Mouse (Mus musculus) limb, embryonic 14.5 days (tissue): Measurements from ENCODE around the gene Antxr1. TPM values are rescaled to one million over a fixed set of nuclear protein-coding genes. Genes with fewer than 3 reads are reported as not detected.

Source experiments
- ATAC-seq: fragments of 200-750 bp; cut with Nextera tagmentation; 2 replicates; pipeline ENCODE4 v1.8.0; 2017; ENCODE audit warnings: low read depth, moderate number of reproducible peaks, moderate TSS enrichment; ENCODE audit not compliant: low FRiP score
- DNase-seq: peaks from one replicate; pipeline ENCODE4 v3.0.0-alpha.2; 2015; ENCODE audit warnings: low spot score
- H3K27ac ChIP-seq: fragments of 300-500 bp; sonication (generic); replicated peaks from 2 replicates; pipeline ENCODE4 v1.5.1; 2014; ENCODE audit warnings: low read depth, mild to moderate bottlenecking, low read length, moderate library complexity, mixed read lengths
- H3K27me3 ChIP-seq: fragments of 300-500 bp; sonication (generic); 2 replicates; pipeline ENCODE4 v1.6.1; 2014; ENCODE audit warnings: low read length, mixed read lengths; ENCODE audit not compliant: control insufficient read depth, insufficient read depth
- H3K36me3 ChIP-seq: fragments of 300-500 bp; sonication (generic); 2 replicates; pipeline ENCODE4 v1.6.1; 2014; ENCODE audit warnings: mild to moderate bottlenecking, low read length, moderate library complexity, mixed read lengths; ENCODE audit not compliant: control insufficient read depth, insufficient read depth
- H3K4me1 ChIP-seq: fragments of 300-500 bp; sonication (generic); 2 replicates; pipeline ENCODE4 v1.6.1; 2014; ENCODE audit warnings: antibody characterized with exemption, low read length, mixed read lengths; ENCODE audit not compliant: control insufficient read depth, insufficient read depth
- H3K4me2 ChIP-seq: fragments of 300-500 bp; sonication (generic); replicated peaks from 2 replicates; pipeline ENCODE4 v1.6.1; 2014; ENCODE audit warnings: low read depth, mild to moderate bottlenecking, low read length, moderate library complexity; ENCODE audit not compliant: severe bottlenecking
- H3K4me3 ChIP-seq: fragments of 300-500 bp; sonication (generic); replicated peaks from 2 replicates; pipeline ENCODE4 v1.5.1; 2014; ENCODE audit warnings: low read length
- H3K9ac ChIP-seq: fragments of 300-500 bp; sonication (generic); 2 replicates; pipeline ENCODE4 v1.6.1; 2014; ENCODE audit warnings: mild to moderate bottlenecking, low read depth, low read length, moderate library complexity; ENCODE audit not compliant: severe bottlenecking
- H3K9me3 ChIP-seq: fragments of 300-500 bp; sonication (generic); 2 replicates; pipeline ENCODE4 v1.6.1; 2016; ENCODE audit warnings: low read length; ENCODE audit not compliant: control insufficient read depth
- POLR2A ChIP-seq: fragments of 200-500 bp; IDR thresholded peaks from 2 replicates; pipeline ENCODE4 v1.8.0; 2012; ENCODE audit warnings: inconsistent platforms, mild to moderate bottlenecking, moderate library complexity, borderline replicate concordance; ENCODE audit not compliant: insufficient read depth, insufficient read length; ENCODE audit errors: extremely low read depth
- WGBS: fragments of 180-500 bp; shearing (Covaris S2); extraction: QIAGEN DNeasy Blood & Tissue Kit; methylation state at CpG from one replicate; pipeline ENCODE4 v1.1.7; 2014; 5-methylcytosine and 5-hydroxymethylcytosine counted together
- polyA plus RNA-seq, 2 experiments: library from polyadenylated mRNA; depleted of rRNA in 1 of 2; stranded (reverse) in 1 of 2; unstranded in 1 of 2; fragments of >200 nt; fragmentation: Nextera tagmentation in 1 of 2; extraction: Ambion mirVana in 1 of 2; gene quantifications; 2 replicates each; pipeline versions ENCODE4 v1.2.1 to v1.2.3; 2012 to 2014

Gene Antxr1
- polyA plus RNA-seq, 2 experiments: 33.8 to 75.7 TPM

GRCm38 (mm10) chr6:87153231-87153580, 182.4 kb downstream of the Antxr1 start:
- no peaks in the 10 kb centered on the region for H3K27me3 ChIP-seq
- H3K9me3 ChIP-seq: no peaks in the 10 kb centered on the region
- H3K4me1 ChIP-seq: peaks cover 30% of the 10 kb centered on the region
- H3K9ac ChIP-seq: no peak overlapping the region
- no peak overlapping the region for H3K4me2 ChIP-seq
- WGBS: 81% methylated on average over 7 of the region's 7 CpGs
- H3K27ac ChIP-seq: no peak overlapping the region
- DNase-seq (no peak), ATAC-seq (no peak)
- H3K36me3 ChIP-seq: peaks cover 26% of the 10 kb centered on the region; the same call in 1 of the 2 replicates
- no peak for TF ChIP-seq POLR2A
- H3K4me3 ChIP-seq: no peak overlapping the region

DNA sequence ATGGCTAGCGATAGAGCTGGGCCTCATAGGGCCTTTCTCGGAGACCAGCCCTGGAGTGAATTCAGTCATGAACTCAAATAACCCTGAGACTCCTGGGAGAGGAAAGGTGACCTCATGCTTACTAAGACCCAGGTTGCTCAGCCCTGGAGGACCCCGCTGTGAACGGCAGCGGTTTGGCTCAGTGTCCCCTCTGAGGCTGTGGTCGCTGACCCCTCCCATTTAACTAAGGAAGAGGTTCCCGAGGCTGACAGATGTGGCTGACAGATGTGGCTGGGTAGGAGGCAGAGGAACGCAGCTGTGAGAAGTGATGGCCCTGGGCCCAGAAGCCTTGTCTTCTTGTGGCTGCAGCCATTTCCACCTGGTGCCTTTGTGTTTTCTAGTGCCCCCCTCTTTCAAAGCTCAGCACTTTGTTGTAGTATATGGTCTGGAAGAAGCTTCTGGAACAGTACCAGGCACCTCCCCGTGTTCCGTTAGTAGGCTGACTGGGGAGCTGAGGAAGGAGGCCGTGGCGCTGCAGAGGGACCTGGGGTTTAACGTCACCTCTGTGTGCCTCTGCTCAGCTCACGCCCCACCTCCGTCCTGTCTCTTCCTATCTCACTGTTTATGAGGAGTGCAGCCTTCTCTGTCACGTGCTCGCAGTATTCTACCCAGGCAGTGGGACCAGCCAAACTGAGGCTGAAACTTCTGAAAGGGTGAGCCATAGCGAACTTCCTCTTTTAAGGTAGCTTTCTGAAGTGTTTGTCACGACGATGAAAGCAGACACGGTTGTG, 183.0 kb downstream of the Antxr1 start:
- H3K4me1 ChIP-seq: peaks cover 30% of the 10 kb centered on the region
- H3K9ac ChIP-seq: no peak overlapping the region
- H3K4me3 ChIP-seq: no peak overlapping the region
- DNase-seq (peak; percentile 64), ATAC-seq (peak; percentile 42)
- no peak overlapping the region; the same call in 1 of the 2 replicates for H3K27ac ChIP-seq
- TF ChIP-seq POLR2A: no peak
- WGBS: 60% methylated on average over 20 of the region's 21 CpGs
- H3K27me3 ChIP-seq: no peaks in the 10 kb centered on the region
- no peak overlapping the region for H3K4me2 ChIP-seq
- H3K36me3 ChIP-seq: peaks cover 23% of the 10 kb centered on the region; the same call in 1 of the 2 replicates
- H3K9me3 ChIP-seq: no peaks in the 10 kb centered on the region

DNA sequence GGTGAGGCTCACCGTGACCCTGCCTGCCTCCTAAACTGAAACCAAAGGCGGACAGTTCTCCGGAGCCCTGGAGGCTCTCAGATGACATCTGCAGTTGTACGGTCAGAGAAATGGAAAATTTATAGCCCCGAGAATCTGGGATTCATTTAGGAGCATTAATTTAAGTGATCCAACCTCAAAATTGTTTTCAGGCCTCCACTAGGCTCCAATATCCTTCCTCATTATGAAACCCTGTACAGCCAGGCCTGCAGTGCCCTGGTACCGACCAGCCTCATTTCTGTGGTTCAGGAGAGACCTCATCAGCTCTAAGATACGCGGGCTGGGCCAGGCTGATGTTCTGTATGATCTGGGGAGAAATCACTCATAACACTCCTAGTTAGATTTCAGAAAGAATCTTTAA, 184.2 kb downstream of the Antxr1 start:
- no peak for DNase-seq
- Histone ChIP-seq H3K27me3 (no peaks in the 10 kb centered on the region), H3K4me1 (peaks cover 30% of the 10 kb centered on the region), H3K4me3 (no peak overlapping the region), H3K9ac (no peak overlapping the region), H3K36me3 (peaks cover 15% of the 10 kb centered on the region; the same call in 1 of the 2 replicates), H3K27ac (no peak overlapping the region), H3K4me2 (no peak overlapping the region), H3K9me3 (no peaks in the 10 kb centered on the region)
- TF ChIP-seq POLR2A: no peak
- ATAC-seq: no peak
- WGBS: 40% methylated on average over 8 of the region's 8 CpGs

DNA sequence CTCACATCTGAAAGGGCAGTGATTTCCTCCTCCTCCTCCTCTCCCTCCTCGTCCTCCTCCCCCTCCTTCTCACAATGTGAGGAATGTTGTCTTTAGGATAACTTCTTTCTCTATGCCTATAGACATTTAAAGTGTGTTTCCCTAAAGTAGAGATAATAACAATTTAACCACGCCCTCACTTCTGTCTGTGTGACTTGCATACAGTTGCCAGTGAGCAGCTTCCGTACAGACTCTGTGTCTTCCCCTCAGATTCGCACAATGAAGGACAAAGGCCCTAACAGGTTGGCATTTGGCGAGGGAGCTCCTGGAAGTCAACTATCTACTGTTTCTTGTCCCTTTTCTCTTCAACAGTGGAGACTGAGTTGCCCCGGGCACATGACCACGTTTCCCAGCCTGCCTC, 185.2 kb downstream of the Antxr1 start:
- H3K9me3 ChIP-seq: no peaks in the 10 kb centered on the region
- ATAC-seq (no peak), DNase-seq (no peak)
- peaks cover 30% of the 10 kb centered on the region for H3K4me1 ChIP-seq
- TF ChIP-seq POLR2A: no peak
- H3K4me2 ChIP-seq: no peak overlapping the region
- H3K27ac ChIP-seq: no peak overlapping the region
- H3K36me3 ChIP-seq: peaks cover 18% of the 10 kb centered on the region; the same call in 1 of the 2 replicates
- H3K9ac ChIP-seq: no peak overlapping the region
- no peaks in the 10 kb centered on the region for H3K27me3 ChIP-seq
- WGBS: 91% methylated on average over 7 of the region's 7 CpGs
- H3K4me3 ChIP-seq: no peak overlapping the region

DNA sequence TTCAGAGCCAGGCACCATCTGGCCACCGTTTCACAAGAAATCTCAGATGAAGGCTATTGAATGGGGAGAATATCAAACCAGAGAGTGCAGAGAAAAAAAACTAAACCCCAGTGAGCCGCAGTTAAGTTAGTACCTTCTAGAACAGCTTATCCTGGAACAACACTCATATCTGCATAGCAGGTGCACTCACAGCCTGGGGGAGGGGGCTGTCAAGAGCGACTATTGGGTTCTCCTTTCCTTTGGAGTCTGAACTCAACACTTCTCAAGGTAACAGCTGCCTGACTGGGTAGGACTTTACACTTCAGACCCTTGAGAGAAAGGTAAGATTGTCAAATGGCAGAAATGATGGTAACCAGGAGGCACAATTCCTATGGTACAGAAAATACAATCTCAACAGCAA, 187.7 kb downstream of the Antxr1 start:
- H3K9me3 ChIP-seq: no peaks in the 10 kb centered on the region
- DNase-seq (no peak), ATAC-seq (no peak)
- H3K4me1 ChIP-seq: peaks cover 39% of the 10 kb centered on the region
- H3K27ac ChIP-seq: no peak overlapping the region
- no peaks in the 10 kb centered on the region for H3K27me3 ChIP-seq
- TF ChIP-seq POLR2A: no peak
- H3K4me3 ChIP-seq: no peak overlapping the region
- WGBS: 39% methylated on average over 3 of the region's 3 CpGs
- no peak overlapping the region for H3K4me2 ChIP-seq
- H3K36me3 ChIP-seq: peaks cover 16% of the 10 kb centered on the region; the same call in 1 of the 2 replicates
- H3K9ac ChIP-seq: no peak overlapping the region
